Mouse (Mus musculus): ENCODE data around the gene Xpo6.

DNA sequence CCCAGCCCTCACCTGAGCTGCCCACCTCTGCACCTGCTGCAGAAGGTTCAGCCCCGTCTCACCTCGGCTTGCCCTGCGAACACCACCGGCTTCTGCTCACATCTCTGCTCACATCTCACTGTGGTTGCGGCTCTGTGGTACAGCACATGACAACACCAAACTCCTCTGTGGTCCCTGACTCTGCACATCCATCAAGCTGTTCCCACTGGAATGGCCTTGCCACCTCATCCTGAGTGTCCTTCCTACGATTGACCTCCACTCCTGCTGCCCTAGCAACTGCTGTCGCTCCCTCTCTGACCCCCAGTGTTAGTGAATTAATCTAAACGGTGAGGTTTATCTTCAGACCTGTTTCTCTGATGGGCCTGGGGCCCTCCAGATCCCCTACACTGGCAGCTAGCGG, 115.1 kb downstream of the Xpo6 start:
- TF ChIP-seq CTCF (IDR thresholded peaks at IDR 0.05; ENCODE audit: borderline replicate concordance, extremely low read depth, insufficient read depth, insufficient read length) (no peak), POLR2A (IDR thresholded peaks at IDR 0.05; ENCODE audit: borderline replicate concordance, extremely low read depth, insufficient read depth, insufficient read length, poor library complexity, severe bottlenecking) (no peak)
